Mouse (Mus musculus): ENCODE results near the gene Bcap31. TPM values are rescaled to one million over a fixed set of nuclear protein-coding genes. Genes with fewer than 3 reads are reported as not detected.

The Bcap31 gene
- polyA plus RNA-seq, 1 experiment from 2014 or later = 208 TPM

GRCm38 (mm10) chrX:73655529-73655928 lies 60.4 kb downstream of the Bcap31 start:
- H3K9me3 ChIP-seq = no peaks in the 10 kb centered on the region
- no peaks in the 10 kb centered on the region for H3K4me1 ChIP-seq
- no peak overlapping the region for H3K4me3 ChIP-seq
- no peak overlapping the region for H3K4me2 ChIP-seq
- H3K36me3 ChIP-seq = no peaks in the 10 kb centered on the region
- 74% methylated on average over 3 of the region's 3 CpGs for WGBS
- no peak overlapping the region for H3K9ac ChIP-seq
- H3K27ac ChIP-seq = no peak overlapping the region
- ATAC-seq (ENCODE audit: insufficient number of reproducible peaks, insufficient read depth, low FRiP score, low TSS enrichment, low read depth) = no peak
- no peaks in the 10 kb centered on the region; the same call in none of the 2 replicates for H3K27me3 ChIP-seq

DNA sequence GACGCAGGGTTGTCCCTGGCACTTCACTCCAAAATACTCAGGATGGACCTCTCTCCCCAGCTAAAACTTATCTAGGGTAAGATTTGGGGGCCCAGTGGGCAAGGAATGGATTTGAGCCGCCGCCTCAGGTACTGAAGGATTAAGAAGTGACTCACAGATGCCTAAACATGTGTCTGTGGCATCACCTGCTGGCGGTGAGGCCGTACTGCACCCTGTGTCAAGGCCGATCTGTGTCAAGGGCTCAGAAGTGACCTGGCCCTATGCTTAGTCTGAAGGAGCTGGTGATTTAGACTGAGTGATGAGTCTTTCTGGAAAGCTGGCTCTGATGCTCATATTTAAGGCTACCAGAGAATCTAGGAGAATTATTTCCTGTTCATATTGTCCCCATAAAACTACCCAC lies 61.8 kb downstream of the Bcap31 start:
- Histone ChIP-seq H3K4me3 (no peak overlapping the region), H3K36me3 (no peaks in the 10 kb centered on the region), H3K9me3 (no peaks in the 10 kb centered on the region), H3K9ac (no peak overlapping the region), H3K4me2 (no peak overlapping the region), H3K27me3 (no peaks in the 10 kb centered on the region; the same call in 1 of the 2 replicates), H3K27ac (no peak overlapping the region), H3K4me1 (no peaks in the 10 kb centered on the region)
- ATAC-seq (ENCODE audit: insufficient number of reproducible peaks, insufficient read depth, low FRiP score, low TSS enrichment, low read depth) = no peak
- 20% methylated on average over 6 of the region's 6 CpGs for WGBS

DNA sequence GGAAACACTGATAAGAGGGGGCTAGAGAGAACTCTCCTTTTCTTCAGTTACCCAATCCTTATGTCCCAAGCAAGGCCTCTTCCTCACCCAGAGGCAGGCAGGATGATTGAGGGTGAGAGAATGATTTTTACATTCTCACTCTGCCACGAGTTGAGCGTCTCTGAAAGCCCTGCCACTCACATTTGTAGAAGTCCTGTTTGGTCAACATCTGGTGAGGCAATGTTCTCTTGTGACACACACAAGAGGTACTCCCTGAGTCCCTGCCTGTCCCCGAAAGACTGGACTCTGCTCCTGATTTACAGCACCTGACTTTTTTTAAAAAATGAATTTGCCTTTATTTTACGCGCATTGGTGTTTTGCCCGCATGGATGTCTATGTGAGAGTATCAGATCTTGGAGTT lies 62.6 kb downstream of the Bcap31 start:
- no peak overlapping the region for H3K27ac ChIP-seq
- WGBS = 80% methylated on average over 6 of the region's 6 CpGs
- H3K36me3 ChIP-seq = no peaks in the 10 kb centered on the region
- H3K4me2 ChIP-seq = no peak overlapping the region
- H3K4me1 ChIP-seq = no peaks in the 10 kb centered on the region
- no peak for ATAC-seq (ENCODE audit: insufficient number of reproducible peaks, insufficient read depth, low FRiP score, low TSS enrichment, low read depth)
- no peak overlapping the region for H3K9ac ChIP-seq
- H3K4me3 ChIP-seq = no peak overlapping the region
- H3K27me3 ChIP-seq = no peaks in the 10 kb centered on the region; the same call in 1 of the 2 replicates
- no peaks in the 10 kb centered on the region for H3K9me3 ChIP-seq

GRCm38 (mm10) chrX:73650869-73651268 lies 65.1 kb downstream of the Bcap31 start:
- H3K4me3 ChIP-seq = no peak overlapping the region
- 76% methylated on average over 3 of the region's 3 CpGs for WGBS
- no peaks in the 10 kb centered on the region for H3K27me3 ChIP-seq
- H3K4me2 ChIP-seq = no peak overlapping the region
- H3K9ac ChIP-seq = no peak overlapping the region
- no peak for ATAC-seq (ENCODE audit: insufficient number of reproducible peaks, insufficient read depth, low FRiP score, low TSS enrichment, low read depth)
- H3K36me3 ChIP-seq = no peaks in the 10 kb centered on the region
- H3K4me1 ChIP-seq = no peaks in the 10 kb centered on the region
- H3K27ac ChIP-seq = no peak overlapping the region
- no peaks in the 10 kb centered on the region for H3K9me3 ChIP-seq

GRCm38 (mm10) chrX:73645121-73645520 lies 70.9 kb downstream of the Bcap31 start:
- no peaks in the 10 kb centered on the region for H3K4me1 ChIP-seq
- no peak overlapping the region for H3K9ac ChIP-seq
- 39% methylated on average over 4 of the region's 4 CpGs for WGBS
- H3K4me2 ChIP-seq = no peak overlapping the region
- ATAC-seq (ENCODE audit: insufficient number of reproducible peaks, insufficient read depth, low FRiP score, low TSS enrichment, low read depth) = no peak
- no peaks in the 10 kb centered on the region for H3K36me3 ChIP-seq
- peaks cover 10% of the 10 kb centered on the region for H3K27me3 ChIP-seq
- H3K9me3 ChIP-seq = no peaks in the 10 kb centered on the region
- H3K27ac ChIP-seq = no peak overlapping the region
- H3K4me3 ChIP-seq = no peak overlapping the region

GRCm38 (mm10) chrX:73639901-73640469 lies 76.0 kb downstream of the Bcap31 start:
- no peak for ATAC-seq (ENCODE audit: insufficient number of reproducible peaks, insufficient read depth, low FRiP score, low TSS enrichment, low read depth)
- H3K27me3 ChIP-seq = peaks cover 55% of the 10 kb centered on the region
- H3K4me1 ChIP-seq = peaks cover 6% of the 10 kb centered on the region; the same call in 1 of the 2 replicates
- peak overlapping the region; percentile 62 for H3K4me2 ChIP-seq
- peak overlapping the region; percentile 64 for H3K9ac ChIP-seq
- H3K4me3 ChIP-seq = peak overlapping the region; percentile 43
- H3K9me3 ChIP-seq = no peaks in the 10 kb centered on the region
- 16% methylated on average over 41 of the region's 41 CpGs for WGBS
- no peaks in the 10 kb centered on the region for H3K36me3 ChIP-seq
- H3K27ac ChIP-seq = no peak overlapping the region

GRCm38 (mm10) chrX:73639255-73639675 lies 76.7 kb downstream of the Bcap31 start, which contains the start of gene Dusp9:
Dusp9 (plus strand) TSS chrX:73639419.
- Histone ChIP-seq H3K4me1 (peaks cover 6% of the 10 kb centered on the region; the same call in 1 of the 2 replicates), H3K4me3 (peak within 1 kb of the TSS; percentile 43), H3K9ac (peak within 1 kb of the TSS; percentile 64), H3K4me2 (peak within 1 kb of the TSS; percentile 62), H3K9me3 (no peaks in the 10 kb centered on the region), H3K27me3 (peaks cover 62% of the 10 kb centered on the region), H3K27ac (no peak within 1 kb of the TSS), H3K36me3 (no peaks in the 10 kb centered on the region)
- WGBS = 21% methylated on average over 28 of the region's 28 CpGs
- ATAC-seq (ENCODE audit: insufficient number of reproducible peaks, insufficient read depth, low FRiP score, low TSS enrichment, low read depth) = peak; percentile 48; the same call in 1 of the 2 replicates

DNA sequence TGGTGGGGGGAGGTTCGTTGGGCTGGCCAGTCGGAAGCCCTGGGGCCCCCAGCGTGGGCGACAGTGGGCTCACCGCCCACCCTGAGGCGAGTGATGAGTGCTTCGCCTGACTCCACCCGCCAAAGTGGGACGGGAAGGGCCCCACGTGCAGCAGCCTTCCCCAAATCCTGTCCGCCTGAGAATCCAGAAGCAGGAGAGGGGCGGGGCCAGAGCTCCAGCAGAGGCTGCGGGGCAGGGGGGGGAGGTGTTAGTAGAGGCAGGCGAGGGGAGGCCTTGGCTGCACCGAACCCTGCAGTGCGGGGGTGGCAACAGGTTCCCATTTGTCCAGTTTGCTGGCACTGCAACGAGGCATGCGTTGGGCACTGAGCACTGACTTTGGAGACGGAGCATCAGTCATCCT lies 78.6 kb downstream of the Bcap31 start:
- Histone ChIP-seq H3K4me2 (peak overlapping the region; percentile 72), H3K9ac (0 out of 2 replicates have a peak overlapping the region, but pooled peaks have one; percentile 52), H3K4me1 (peaks cover 6% of the 10 kb centered on the region; the same call in 1 of the 2 replicates), H3K4me3 (peak overlapping the region; percentile 35), H3K27me3 (peaks cover 72% of the 10 kb centered on the region), H3K36me3 (no peaks in the 10 kb centered on the region), H3K27ac (no peak overlapping the region), H3K9me3 (no peaks in the 10 kb centered on the region)
- 18% methylated on average over 19 of the region's 19 CpGs for WGBS
- no peak for ATAC-seq (ENCODE audit: insufficient number of reproducible peaks, insufficient read depth, low FRiP score, low TSS enrichment, low read depth)

Other genes with a start within 250 kb of the Bcap31 start
- 121 and 154 TPM in 2 replicates for gene Bgn, start 232.6 kb downstream of the Bcap31 start, polyA plus RNA-seq (2015; fragmentation: Nextera tagmentation; extraction: Ambion mirVana)
- 0.24 and 0.28 TPM in 2 replicates for gene Atp2b3, start 213.1 kb downstream of the Bcap31 start, polyA plus RNA-seq (2015; fragmentation: Nextera tagmentation; extraction: Ambion mirVana)
- gene Dusp9, start 76.8 kb downstream of the Bcap31 start, polyA plus RNA-seq (2015; fragmentation: Nextera tagmentation; extraction: Ambion mirVana) = 13.3 and 17.4 TPM in 2 replicates
- 15.6 and 18.8 TPM in 2 replicates for gene Pnck, start 56.1 kb downstream of the Bcap31 start, polyA plus RNA-seq (2015; fragmentation: Nextera tagmentation; extraction: Ambion mirVana)
- gene Slc6a8, start 43.0 kb downstream of the Bcap31 start, polyA plus RNA-seq (2015; fragmentation: Nextera tagmentation; extraction: Ambion mirVana) = 9.7 and 10.1 TPM in 2 replicates
- 13.9 and 15.4 TPM in 2 replicates for gene Abcd1, start 422 bp upstream of the Bcap31 start, polyA plus RNA-seq (2015; fragmentation: Nextera tagmentation; extraction: Ambion mirVana)
- gene Plxnb3, start 40.9 kb upstream of the Bcap31 start, polyA plus RNA-seq (2015; fragmentation: Nextera tagmentation; extraction: Ambion mirVana) = 0.41 and 0.46 TPM in 2 replicates
- 3.0 and 3.5 TPM in 2 replicates for gene Srpk3, start 58.2 kb upstream of the Bcap31 start, polyA plus RNA-seq (2015; fragmentation: Nextera tagmentation; extraction: Ambion mirVana)
- gene Idh3g, start 70.7 kb upstream of the Bcap31 start, polyA plus RNA-seq (2015; fragmentation: Nextera tagmentation; extraction: Ambion mirVana) = 204 and 207 TPM in 2 replicates
- gene Ssr4, start 70.9 kb upstream of the Bcap31 start, polyA plus RNA-seq (2015; fragmentation: Nextera tagmentation; extraction: Ambion mirVana) = 182 and 192 TPM in 2 replicates
- gene Pdzd4, start 108.8 kb upstream of the Bcap31 start, polyA plus RNA-seq (2015; fragmentation: Nextera tagmentation; extraction: Ambion mirVana) = 1.7 and 2.1 TPM in 2 replicates
- gene Avpr2, start 175.9 kb upstream of the Bcap31 start, polyA plus RNA-seq (2015; fragmentation: Nextera tagmentation; extraction: Ambion mirVana) = 0.07 and 0.17 TPM in 2 replicates
- 3.2 and 4.3 TPM in 2 replicates for gene L1cam, start 179.9 kb upstream of the Bcap31 start, polyA plus RNA-seq (2015; fragmentation: Nextera tagmentation; extraction: Ambion mirVana)
- gene Arhgap4, start 205.7 kb upstream of the Bcap31 start, polyA plus RNA-seq (2015; fragmentation: Nextera tagmentation; extraction: Ambion mirVana) = 3.3 and 3.4 TPM in 2 replicates
- gene Naa10, start 205.8 kb upstream of the Bcap31 start, polyA plus RNA-seq (2015; fragmentation: Nextera tagmentation; extraction: Ambion mirVana) = 132 and 151 TPM in 2 replicates
- gene Renbp, start 214.7 kb upstream of the Bcap31 start, polyA plus RNA-seq (2015; fragmentation: Nextera tagmentation; extraction: Ambion mirVana) = 25.7 and 27.6 TPM in 2 replicates